Mouse (Mus musculus) telencephalon, adult 2 months (tissue): Measurements from ENCODE around the gene Ip6k2.
A peak's percentile ranks its signal among the peaks of the same experiment; 100 is the strongest.

Source experiments
- DNase-seq: peaks from one replicate; pipeline ENCODE4 v3.0.0-alpha.2; 2011; ENCODE audit warnings: low read depth, low spot score

Ip6k2 gene

DNA sequence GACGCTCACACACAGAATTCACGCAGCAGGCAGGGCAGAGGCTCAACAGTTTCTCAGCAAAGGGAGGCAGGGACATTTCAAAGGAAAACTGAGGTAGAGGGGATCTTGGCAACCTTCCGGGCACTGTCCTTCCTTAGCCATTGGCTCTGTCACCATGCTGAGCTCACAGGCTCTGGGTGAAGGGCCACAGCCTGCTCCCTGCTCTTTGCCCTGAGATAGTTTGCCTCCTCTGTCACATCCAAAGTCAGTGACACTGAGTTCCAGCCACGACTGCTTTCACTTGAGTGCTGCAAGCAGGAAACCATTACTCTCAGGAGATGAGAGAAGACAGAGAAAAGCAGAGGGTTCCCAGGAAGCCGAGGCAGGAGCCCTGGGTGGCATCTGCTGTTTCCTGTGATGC is 36.5 kb downstream of the Ip6k2 start:
- DNase-seq = no peak

DNA sequence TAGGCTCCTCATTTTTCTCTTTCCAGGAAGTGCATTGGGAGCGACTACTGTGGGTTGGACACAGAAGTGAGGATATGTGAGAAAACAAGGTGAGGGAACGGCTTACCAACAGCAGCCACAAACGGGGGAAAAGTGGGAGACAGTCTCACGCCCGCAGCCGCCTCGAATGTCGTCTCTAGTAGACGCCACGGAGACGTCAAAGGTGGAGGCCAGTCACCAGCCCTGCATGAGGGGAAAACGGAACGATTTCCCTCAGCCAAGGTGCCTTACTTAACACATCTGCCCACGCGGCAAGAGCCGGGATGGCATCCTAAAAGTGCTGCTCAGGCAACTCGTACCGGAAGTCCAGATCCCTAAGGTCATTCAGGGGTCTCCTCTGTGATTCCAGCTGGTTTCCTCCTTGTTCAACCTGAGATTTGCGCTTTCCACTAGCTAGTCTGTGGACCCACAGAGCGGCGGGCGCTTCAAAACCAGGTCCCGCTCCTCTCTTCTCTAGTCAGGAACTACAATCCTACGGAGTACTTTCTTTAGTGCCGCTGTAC is 40.6 kb downstream of the Ip6k2 start:
- no peak for DNase-seq

DNA sequence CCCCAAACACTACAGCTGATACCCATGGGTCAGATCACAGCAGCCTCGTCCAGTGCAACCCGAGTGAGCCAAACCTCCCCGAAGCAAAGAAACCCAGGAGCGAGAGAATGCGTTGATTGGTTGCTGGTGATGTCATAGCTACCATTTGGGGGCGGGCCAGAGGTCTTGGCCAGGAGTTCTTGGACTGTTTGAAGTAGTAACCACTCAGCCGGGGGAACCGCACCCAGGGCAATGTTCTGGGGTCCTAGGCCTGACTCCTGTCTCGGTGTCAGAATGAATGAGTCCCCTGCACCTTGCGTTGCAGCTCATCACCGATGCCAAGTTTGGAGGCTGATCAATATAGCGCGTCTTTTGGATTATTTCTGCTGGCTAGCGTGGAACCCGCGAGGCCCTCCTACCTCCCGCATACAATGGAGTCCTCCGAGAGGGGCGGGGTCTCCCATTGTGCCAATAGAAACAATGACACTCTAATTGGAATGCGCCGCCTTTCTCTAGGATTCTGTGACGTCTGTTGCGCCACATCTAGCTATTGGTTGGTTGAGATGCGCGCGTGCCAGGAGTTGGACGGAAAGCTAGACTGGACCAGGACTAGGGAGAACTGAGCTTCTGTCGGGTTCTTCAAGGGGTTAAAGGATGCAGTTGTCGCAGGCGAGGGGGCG is 41.3 kb downstream of the Ip6k2 start:
- peak; percentile 95 for DNase-seq

DNA sequence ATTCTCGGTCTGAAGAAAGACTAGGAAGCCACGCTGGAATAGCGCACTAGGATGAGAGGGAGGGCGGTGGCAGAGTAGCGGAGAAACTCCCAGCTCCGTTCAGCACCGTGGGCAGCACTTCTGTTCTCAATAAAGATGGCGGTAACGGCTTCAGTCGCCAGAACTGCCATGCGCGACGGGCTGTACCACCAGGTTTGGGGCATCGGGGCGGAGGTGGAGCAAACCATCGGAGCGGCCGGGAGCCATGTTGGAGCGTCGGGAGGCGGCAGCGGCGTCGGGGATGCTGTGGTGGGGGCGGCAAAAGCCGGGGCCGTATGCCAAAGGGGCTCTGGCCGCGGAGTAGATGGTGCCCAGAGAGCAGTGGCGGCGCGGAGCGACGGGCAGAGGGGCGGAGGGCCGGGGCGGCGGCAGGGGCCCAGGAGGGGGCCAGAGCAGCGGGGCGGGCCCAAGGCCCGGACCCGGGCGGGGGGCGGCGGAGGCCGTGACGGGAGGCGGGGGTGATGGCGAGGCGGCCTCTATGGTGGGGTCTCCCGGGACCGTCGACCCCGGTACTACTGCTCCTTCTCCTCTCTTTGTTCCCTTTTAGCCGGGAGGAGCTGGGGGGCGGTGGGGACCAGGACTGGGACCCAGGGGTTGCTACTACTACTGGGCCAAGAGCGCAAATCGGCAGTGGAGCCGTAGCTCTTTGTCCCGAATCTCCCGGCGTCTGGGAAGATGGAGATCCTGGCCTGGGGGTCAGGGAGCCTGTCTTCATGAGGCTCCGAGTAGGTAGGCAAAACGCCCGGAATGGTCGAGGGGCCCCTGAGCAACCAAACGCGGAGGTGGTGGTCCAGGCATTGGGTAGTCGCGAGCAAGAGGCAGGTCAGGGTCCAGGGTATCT is 42.5 kb downstream of the Ip6k2 start, which contains the start of gene Celsr3:
Gene Celsr3 (plus strand): TSS at position 501 of the 880 bp plus-strand sequence.
- DNase-seq = peak; percentile 91

DNA sequence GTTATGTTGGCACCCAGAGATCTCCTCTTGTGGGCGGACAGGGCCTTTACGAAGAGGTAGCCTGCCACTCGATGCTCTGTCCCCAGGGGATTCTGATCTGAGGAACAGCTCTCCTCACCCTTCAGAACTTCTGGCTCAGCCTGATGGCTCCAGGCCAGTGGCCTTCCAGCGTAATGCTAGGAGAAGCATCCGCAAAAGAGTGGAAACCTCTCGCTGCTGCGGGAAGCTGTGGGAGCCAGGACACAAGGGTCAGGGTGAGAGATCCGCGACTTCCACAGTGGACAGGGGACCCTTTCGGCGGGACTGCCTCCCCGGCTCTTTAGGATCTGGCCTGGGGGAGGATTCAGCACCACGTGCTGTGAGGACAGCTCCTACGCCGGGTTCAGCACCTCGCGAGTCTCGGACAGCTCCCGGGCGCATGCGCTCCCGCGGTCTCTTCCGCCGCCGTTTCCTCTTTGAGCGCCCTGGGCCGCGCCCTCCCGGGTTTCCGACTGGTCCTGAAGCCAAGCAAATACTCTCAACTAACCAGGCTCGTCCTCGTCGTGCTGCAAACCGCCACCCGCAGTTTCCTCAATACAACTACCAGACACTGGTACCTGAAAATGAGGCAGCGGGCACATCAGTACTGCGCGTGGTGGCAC is 43.2 kb downstream of the Ip6k2 start:
- no peak for DNase-seq

DNA sequence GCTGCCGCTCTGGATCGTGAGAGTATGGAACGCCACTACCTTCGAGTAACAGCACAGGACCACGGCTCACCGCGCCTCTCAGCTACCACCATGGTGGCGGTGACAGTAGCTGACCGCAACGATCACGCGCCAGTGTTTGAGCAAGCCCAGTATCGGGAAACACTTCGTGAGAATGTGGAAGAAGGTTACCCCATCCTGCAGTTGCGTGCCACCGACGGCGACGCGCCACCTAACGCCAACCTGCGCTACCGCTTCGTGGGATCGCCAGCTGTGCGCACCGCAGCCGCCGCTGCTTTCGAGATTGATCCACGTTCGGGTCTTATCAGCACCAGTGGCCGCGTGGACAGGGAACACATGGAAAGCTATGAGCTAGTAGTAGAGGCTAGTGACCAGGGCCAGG is 43.9 kb downstream of the Ip6k2 start:
- no peak for DNase-seq

DNA sequence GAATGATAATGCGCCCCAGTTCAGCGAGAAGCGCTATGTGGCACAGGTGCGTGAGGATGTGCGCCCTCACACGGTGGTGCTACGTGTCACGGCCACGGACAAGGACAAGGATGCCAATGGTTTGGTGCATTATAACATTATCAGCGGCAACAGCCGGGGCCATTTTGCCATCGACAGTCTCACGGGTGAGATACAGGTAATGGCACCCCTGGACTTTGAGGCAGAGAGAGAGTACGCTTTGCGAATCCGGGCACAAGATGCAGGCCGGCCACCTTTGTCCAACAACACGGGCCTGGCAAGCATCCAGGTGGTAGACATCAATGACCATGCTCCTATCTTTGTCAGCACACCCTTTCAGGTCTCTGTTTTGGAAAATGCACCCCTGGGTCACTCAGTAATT is 44.3 kb downstream of the Ip6k2 start:
- DNase-seq = no peak

GRCm38 (mm10) chr9:108831637-108832036 is 48.0 kb downstream of the Ip6k2 start:
- no peak for DNase-seq

- no peak for DNase-seq
These were observed 49.0 kb downstream of the Ip6k2 start for GRCm38 (mm10) chr9:108832390-108833108.

- no peak for DNase-seq
These were observed 59.4 kb downstream of the Ip6k2 start for GRCm38 (mm10) chr9:108842989-108843388.

- no peak for DNase-seq
These were observed 61.8 kb downstream of the Ip6k2 start for GRCm38 (mm10) chr9:108845390-108845789.

DNA sequence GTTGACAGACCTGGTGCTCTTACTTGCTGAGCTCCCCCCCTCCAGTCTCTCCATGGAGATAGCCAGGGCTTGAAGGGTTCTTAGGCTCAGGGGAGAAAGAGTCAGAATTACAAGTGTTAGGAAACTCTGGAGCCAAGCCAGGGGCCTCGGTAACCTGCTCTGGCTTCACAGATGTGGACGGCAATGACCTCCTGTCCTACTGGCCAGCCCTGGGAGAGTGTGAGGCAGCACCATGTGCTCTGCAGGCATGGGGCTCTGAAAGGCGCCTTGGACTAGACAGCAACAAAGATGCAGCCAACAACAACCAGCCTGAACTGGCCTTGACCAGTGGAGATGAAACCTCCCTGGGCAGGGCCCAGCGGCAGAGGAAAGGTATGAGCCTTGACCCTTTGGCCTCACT is 63.8 kb downstream of the Ip6k2 start:
- no peak for DNase-seq

GRCm38 (mm10) chr9:108848419-108848818 is 64.8 kb downstream of the Ip6k2 start:
- DNase-seq = no peak

- no peak for DNase-seq
These were observed 69.4 kb downstream of the Ip6k2 start, which contains the start of gene Slc26a6 for GRCm38 (mm10) chr9:108852976-108853375. Gene Slc26a6, plus strand, starts transcription at chr9:108853283.

DNA sequence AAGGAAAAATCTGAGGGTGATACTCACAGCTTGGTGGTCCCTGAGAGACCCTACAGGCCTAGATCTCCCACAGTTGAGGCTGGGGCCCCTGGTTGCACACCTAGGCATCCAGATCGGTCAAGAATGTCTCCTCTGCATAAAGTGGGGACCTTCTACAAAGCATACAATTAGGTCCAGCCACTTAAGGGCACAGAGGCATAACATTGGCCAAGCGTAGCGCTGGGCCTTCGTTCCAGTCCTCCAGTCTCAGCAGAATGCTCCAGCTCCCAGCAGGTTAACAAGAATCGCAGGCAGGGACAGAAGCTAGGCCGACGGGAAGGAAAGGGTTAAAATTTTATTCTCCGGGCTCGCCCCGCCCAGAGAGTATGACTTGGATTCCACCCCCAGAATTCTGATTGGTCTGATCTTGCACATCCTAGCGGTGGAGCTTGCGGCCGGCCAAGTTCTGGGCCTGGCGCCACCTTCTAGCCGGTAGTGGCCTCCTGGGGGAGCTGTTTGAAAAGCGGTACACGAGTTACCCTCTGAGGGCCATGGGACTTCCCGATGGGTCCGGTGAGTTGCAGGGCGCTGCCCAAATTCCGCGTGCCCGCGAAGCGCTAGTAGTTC is 70.1 kb downstream of the Ip6k2 start:
- peak; percentile 90 for DNase-seq

GRCm38 (mm10) chr9:108854241-108854696 is 70.7 kb downstream of the Ip6k2 start:
- DNase-seq = peak; percentile 69

GRCm38 (mm10) chr9:108855335-108855734 is 71.7 kb downstream of the Ip6k2 start:
- DNase-seq = no peak
